Mouse (Mus musculus) stomach, postnatal 0 days (tissue): ENCODE measurements around the gene Gm47289. TPM values are rescaled to one million over a fixed set of nuclear protein-coding genes. Genes with fewer than 3 reads are reported as not detected.

Source experiments
- ATAC-seq: fragments of 200-750 bp; cut with Nextera tagmentation; 2 replicates; pipeline ENCODE4 v1.8.0; 2017; ENCODE audit not compliant: low FRiP score, low TSS enrichment
- DNase-seq: peaks from one replicate; pipeline ENCODE4 v3.0.0-alpha.2; 2016; ENCODE audit warnings: low spot score
- H3K27ac ChIP-seq: fragments of 300-500 bp; sonication (generic); replicated peaks from 2 replicates; pipeline ENCODE4 v1.5.1; 2014; ENCODE audit warnings: mild to moderate bottlenecking, control low read depth
- H3K27me3 ChIP-seq: fragments of 300-500 bp; sonication (generic); 2 replicates; pipeline ENCODE4 v1.6.1; 2014; ENCODE audit warnings: low read length; ENCODE audit not compliant: control insufficient read depth, insufficient read depth
- H3K36me3 ChIP-seq: fragments of 300-500 bp; sonication (generic); 2 replicates; pipeline ENCODE4 v1.6.1; 2014; ENCODE audit warnings: low read length, mixed read lengths; ENCODE audit not compliant: control insufficient read depth, insufficient read depth
- H3K4me1 ChIP-seq: fragments of 300-500 bp; sonication (generic); replicated peaks from 2 replicates; pipeline ENCODE4 v1.6.1; 2014; ENCODE audit warnings: antibody characterized with exemption; ENCODE audit not compliant: control insufficient read depth, insufficient read depth
- H3K4me2 ChIP-seq: fragments of 300-500 bp; sonication (generic); replicated peaks from 2 replicates; pipeline ENCODE4 v1.6.1; 2014; ENCODE audit warnings: low read depth, mild to moderate bottlenecking, control low read depth, moderate library complexity
- H3K4me3 ChIP-seq: fragments of 300-500 bp; sonication (generic); 2 replicates; pipeline ENCODE4 v1.5.1; 2014; ENCODE audit warnings: low read depth, low read length, control low read depth
- H3K9ac ChIP-seq: fragments of 300-500 bp; sonication (generic); 2 replicates; pipeline ENCODE4 v1.6.1; 2014; ENCODE audit warnings: mild to moderate bottlenecking, low read length, control low read depth, mixed read lengths
- H3K9me3 ChIP-seq: fragments of 300-500 bp; sonication (generic); 2 replicates; pipeline ENCODE4 v1.6.1; 2016; ENCODE audit warnings: low read length; ENCODE audit not compliant: control insufficient read depth
- CTCF ChIP-seq: IDR thresholded peaks from 2 replicates; pipeline ENCODE4 v1.5.1; 2016; ENCODE audit warnings: antibody characterized with exemption, low read depth, mild to moderate bottlenecking, moderate library complexity
- EP300 ChIP-seq: optimal IDR thresholded peaks from 2 replicates; pipeline ENCODE3; 2016; ENCODE audit warnings: antibody characterized with exemption
- WGBS: fragments of 180-500 bp; shearing (Covaris S2); extraction: QIAGEN DNeasy Blood & Tissue Kit; methylation state at CpG from one replicate; pipeline ENCODE4 v1.1.7; 2014; 5-methylcytosine and 5-hydroxymethylcytosine counted together
- polyA plus RNA-seq: library from polyadenylated mRNA; unstranded; fragments of >200 nt; fragmentation: Nextera tagmentation; extraction: Ambion mirVana; gene quantifications from 2 replicates; pipeline ENCODE4 v1.2.1, GENCODE M21; 2015

Gm47289 gene
- polyA plus RNA-seq, 1 experiment from 2014 or later: not detected

- no peaks in the 10 kb centered on the region for H3K27me3 ChIP-seq
- TF ChIP-seq EP300 (no peak), CTCF (no peak)
- 70% methylated on average over 8 of the region's 8 CpGs for whole genome bisulfite sequencing
These were observed 3.5 kb upstream of the Gm47289 start for GRCm38 (mm10) chr9:119155416-119155815.

GRCm38 (mm10) chr9:119155826-119156225, 3.1 kb upstream of the Gm47289 start:
- H3K36me3 ChIP-seq: no peaks in the 10 kb centered on the region
- H3K4me1 ChIP-seq: no peaks in the 10 kb centered on the region
- no peaks in the 10 kb centered on the region for H3K9me3 ChIP-seq
- H3K9ac ChIP-seq: no peak overlapping the region
- DNase-seq (no peak), ATAC-seq (no peak)
- H3K4me2 ChIP-seq: no peak overlapping the region
- no peaks in the 10 kb centered on the region for H3K27me3 ChIP-seq
- WGBS: 49% methylated on average over 7 of the region's 7 CpGs
- TF ChIP-seq CTCF (no peak), EP300 (no peak)
- no peak overlapping the region for H3K27ac ChIP-seq
- H3K4me3 ChIP-seq: no peak overlapping the region

More at GRCm38 (mm10) chr9:119155416-119155815, 3.5 kb upstream of the Gm47289 start:
- H3K36me3 ChIP-seq: no peaks in the 10 kb centered on the region
- no peak overlapping the region for H3K27ac ChIP-seq
- no peak overlapping the region for H3K4me3 ChIP-seq
- no peaks in the 10 kb centered on the region for H3K4me1 ChIP-seq
- no peaks in the 10 kb centered on the region for H3K9me3 ChIP-seq
- ATAC-seq: no peak
- H3K4me2 ChIP-seq: no peak overlapping the region
- no peak overlapping the region for H3K9ac ChIP-seq
- no peak for DNase-seq

GRCm38 (mm10) chr9:119156278-119157201, 2.4 kb upstream of the Gm47289 start, which contains the start of gene Acaa1b:
TSS of gene Acaa1b (minus strand) at chr9:119157093.
- Histone ChIP-seq H3K36me3 (no peaks in the 10 kb centered on the region), H3K4me2 (peak within 1 kb of the TSS; percentile 54), H3K27me3 (no peaks in the 10 kb centered on the region), H3K9me3 (no peaks in the 10 kb centered on the region), H3K4me1 (no peaks in the 10 kb centered on the region), H3K27ac (no peak within 1 kb of the TSS), H3K9ac (0 out of 2 replicates have a peak within 1 kb of the TSS, but pooled peaks have one; percentile 18), H3K4me3 (peak within 1 kb of the TSS; percentile 38)
- TF ChIP-seq EP300: no peak
- TF ChIP-seq CTCF: peak; percentile 82
- WGBS: under 1% methylated on average over 63 of the region's 65 CpGs
- ATAC-seq (peak; percentile 74), DNase-seq (peak; percentile 88)

DNA sequence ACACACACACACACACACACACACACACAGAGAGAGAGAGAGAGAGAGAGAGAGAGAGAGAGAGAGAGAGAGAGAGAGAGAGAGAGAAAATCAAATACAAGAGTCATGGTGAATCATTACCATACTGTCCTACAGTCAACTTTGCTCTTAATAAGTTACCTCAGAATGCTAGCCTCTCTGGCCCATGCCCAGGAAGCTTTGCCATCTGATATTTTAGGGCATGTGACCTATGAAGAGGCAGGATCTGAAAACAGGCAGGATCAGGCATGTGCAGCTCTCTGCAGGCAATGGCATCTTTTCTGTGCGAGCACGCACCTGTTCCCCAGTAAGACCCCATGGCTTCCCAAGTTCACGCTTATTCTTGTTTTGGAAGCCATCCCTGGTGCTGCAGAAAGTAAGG, 1.7 kb downstream of the Gm47289 start:
- Histone ChIP-seq H3K4me3 (no peak overlapping the region), H3K9me3 (no peaks in the 10 kb centered on the region), H3K4me1 (no peaks in the 10 kb centered on the region), H3K4me2 (no peak overlapping the region), H3K27me3 (no peaks in the 10 kb centered on the region), H3K27ac (no peak overlapping the region), H3K36me3 (no peaks in the 10 kb centered on the region), H3K9ac (no peak overlapping the region)
- TF ChIP-seq EP300 (no peak), CTCF (no peak)
- ATAC-seq (peak; percentile 38; the same call in 1 of the 2 replicates), DNase-seq (no peak)
- 76% methylated on average over 3 of the region's 3 CpGs for WGBS

DNA sequence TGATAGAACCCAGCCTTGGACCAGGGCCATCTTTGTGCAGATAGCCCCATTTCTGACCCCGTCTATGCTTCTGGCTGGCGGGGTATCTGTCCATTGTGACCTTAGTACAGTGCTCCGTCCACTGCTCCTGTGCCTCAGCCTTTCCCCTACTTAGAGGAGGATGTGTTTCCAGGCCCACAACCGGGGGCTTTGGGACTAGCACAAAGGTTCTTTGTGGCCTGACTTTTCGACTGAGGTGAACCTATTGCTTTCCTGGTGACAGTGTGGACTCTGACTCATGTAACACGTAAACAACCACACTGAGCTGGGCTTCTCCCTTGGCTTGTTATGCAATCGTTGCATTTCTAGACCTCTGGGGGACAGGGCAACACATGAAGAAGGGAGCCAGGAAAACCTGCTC, 5.8 kb downstream of the Gm47289 start:
- Histone ChIP-seq H3K27ac (peak overlapping the region; percentile 56), H3K9me3 (no peaks in the 10 kb centered on the region), H3K9ac (no peak overlapping the region), H3K4me1 (no peaks in the 10 kb centered on the region), H3K4me3 (no peak overlapping the region), H3K4me2 (no peak overlapping the region), H3K36me3 (no peaks in the 10 kb centered on the region), H3K27me3 (no peaks in the 10 kb centered on the region)
- WGBS: 74% methylated on average over 7 of the region's 7 CpGs
- ATAC-seq (peak; percentile 74), DNase-seq (no peak)
- no peak for TF ChIP-seq CTCF
- no peak for TF ChIP-seq EP300

DNA sequence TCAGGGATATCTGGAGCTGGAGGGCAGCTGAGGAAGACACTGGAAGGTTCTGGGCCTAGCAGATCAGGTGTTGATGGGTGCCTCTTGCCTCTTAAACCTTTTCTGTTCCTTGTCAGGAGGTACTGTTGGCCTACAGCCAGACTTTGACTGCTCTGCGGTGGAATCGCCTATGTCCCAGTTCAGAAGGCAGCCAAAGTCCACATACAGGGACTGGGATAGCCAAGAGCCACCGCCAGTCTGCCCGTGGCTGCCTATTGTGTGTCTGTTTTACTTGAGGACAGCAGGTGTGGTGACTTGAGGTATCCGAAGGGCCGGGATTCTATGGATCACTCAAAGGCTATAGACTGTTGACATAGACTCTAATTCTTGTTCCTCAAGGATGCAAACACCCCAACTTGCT, 6.6 kb downstream of the Gm47289 start:
- H3K9ac ChIP-seq: no peak overlapping the region
- H3K4me1 ChIP-seq: no peaks in the 10 kb centered on the region
- H3K27me3 ChIP-seq: no peaks in the 10 kb centered on the region
- WGBS: 75% methylated on average over 6 of the region's 6 CpGs
- no peak overlapping the region for H3K4me2 ChIP-seq
- DNase-seq (peak; percentile 69), ATAC-seq (peak; percentile 87)
- H3K4me3 ChIP-seq: no peak overlapping the region
- peak overlapping the region; percentile 56; the same call in 1 of the 2 replicates for H3K27ac ChIP-seq
- H3K9me3 ChIP-seq: no peaks in the 10 kb centered on the region
- H3K36me3 ChIP-seq: no peaks in the 10 kb centered on the region
- TF ChIP-seq EP300: no peak
- no peak for TF ChIP-seq CTCF
